Mouse (Mus musculus): Measurements from ENCODE around the gene D430041D05Rik.

DNA sequence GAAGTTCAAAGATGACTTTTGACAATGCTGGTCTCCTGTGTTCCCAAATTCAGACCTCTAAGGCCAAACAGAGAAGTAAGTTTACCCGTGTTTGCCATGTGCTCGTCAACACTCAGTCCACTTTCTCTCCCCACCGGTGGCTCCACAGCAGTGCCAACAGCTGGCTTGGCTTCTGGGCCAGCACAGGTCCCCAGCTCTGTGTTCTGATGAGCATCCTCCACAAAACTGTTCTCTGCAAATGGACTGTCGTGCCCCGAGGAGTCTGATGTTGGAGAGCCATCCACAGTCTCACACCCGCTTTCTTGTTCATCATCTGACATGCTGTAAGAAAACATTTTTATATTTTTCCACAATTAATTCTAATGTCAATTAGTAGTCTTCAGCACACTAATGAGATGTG lies 20.3 kb upstream of the D430041D05Rik start:
- TF ChIP-seq POLR2AphosphoS2 (IDR thresholded peaks at IDR 0.05; ENCODE audit: insufficient read length, low read depth): no peak
- TF ChIP-seq MAX (IDR thresholded peaks at IDR 0.05; ENCODE audit: low read depth): no peak
- no peak for TF ChIP-seq E2F4 (IDR thresholded peaks at IDR 0.05; ENCODE audit: insufficient read depth)
- no peak for TF ChIP-seq POLR2A (IDR thresholded peaks at IDR 0.05; ENCODE audit: insufficient read length, low read depth)
- TF ChIP-seq CEBPB (IDR thresholded peaks at IDR 0.05; ENCODE audit: insufficient read depth, poor library complexity, severe bottlenecking): no peak
- no peak for TF ChIP-seq MYOG (IDR thresholded peaks at IDR 0.05; ENCODE audit: control insufficient read depth in 1 of 3, insufficient read depth in 1 of 3, insufficient read length in 2 of 3, low read depth in 2 of 3)
- TF ChIP-seq TCF3 (IDR thresholded peaks at IDR 0.05; ENCODE audit: insufficient read length, low read depth): no peak
- no peak for TF ChIP-seq TCF12 (IDR thresholded peaks at IDR 0.05; ENCODE audit: insufficient read depth, poor library complexity, severe bottlenecking)
- TF ChIP-seq USF1 (IDR thresholded peaks at IDR 0.05; ENCODE audit: low read depth): no peak
- no peak for TF ChIP-seq REST (IDR thresholded peaks at IDR 0.05; ENCODE audit: insufficient read depth, insufficient read length)

Data from myocyte (in vitro differentiated cells).